Mouse (Mus musculus): ENCODE results near the gene Rpl36al. TPM values are rescaled to one million over a fixed set of nuclear protein-coding genes. Genes with fewer than 3 reads are reported as not detected.
A peak's percentile ranks its signal among the peaks of the same experiment; 100 is the strongest.

Rpl36al gene
- polyA plus RNA-seq, 1 experiment from 2014 or later, result 455 TPM

DNA sequence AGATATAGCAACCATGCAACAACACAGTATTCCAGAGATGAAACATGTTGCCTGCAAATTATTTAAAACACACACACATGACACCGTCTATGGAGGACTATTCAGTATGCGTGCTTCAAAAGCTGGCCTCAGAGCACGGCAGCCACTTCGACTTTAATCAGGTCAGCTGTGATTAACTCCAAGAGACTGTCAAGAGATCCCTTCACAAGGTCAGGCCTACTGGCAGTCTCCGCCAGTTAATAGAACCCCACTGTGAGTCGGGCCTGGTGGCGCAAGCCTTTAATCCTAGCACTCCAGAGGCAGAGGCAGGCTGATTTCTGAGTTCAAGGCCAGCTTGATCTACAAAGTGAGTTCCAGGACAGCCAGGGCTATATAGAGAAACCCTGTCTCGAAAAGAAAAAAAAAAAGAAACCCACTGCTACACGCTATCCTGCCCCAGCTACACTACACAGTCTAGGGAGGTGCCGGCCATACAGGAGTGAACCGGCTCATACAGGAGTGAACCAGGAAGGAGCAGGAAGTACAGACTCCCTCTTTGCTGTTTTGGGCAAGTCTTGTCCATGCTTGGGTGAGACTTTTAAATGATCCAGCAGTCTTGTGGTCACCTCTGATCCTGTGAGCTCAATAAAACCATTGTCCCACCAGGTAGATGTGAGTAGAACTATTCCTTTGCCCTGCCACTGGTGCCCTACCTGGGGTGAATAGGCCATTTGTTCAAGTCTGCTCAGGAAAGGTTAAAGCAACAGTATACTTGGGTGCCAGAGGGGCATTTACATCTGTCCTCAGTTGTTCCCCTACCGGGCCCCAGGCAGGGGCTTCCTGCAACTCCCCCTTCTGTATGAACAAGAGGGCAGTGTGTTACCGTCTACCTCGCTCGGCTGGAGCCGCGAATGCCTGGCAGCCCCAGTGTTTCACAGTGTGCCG is 26.4 kb upstream of the Rpl36al start:
- in situ Hi-C loops (cut with MboI; ENCODE audit: low pct_unique_long_range_greater_than_20kb), result loop anchor here (5.0 to 25.0 kb wide), 2 partner anchors 97 to 377 kb away; partner anchors contain the start of gene Vcpkmt
- ChIA-PET POLR2A (no interaction called here), CTCF (no interaction called here)
- no peak for ATAC-seq
- no peaks in the 10 kb centered on the region for H3K27me3 ChIP-seq
- no peak for TF ChIP-seq CTCF (IDR thresholded peaks at IDR 0.05)
- no peak for DNase-seq (ENCODE audit: low read depth, low spot score)

DNA sequence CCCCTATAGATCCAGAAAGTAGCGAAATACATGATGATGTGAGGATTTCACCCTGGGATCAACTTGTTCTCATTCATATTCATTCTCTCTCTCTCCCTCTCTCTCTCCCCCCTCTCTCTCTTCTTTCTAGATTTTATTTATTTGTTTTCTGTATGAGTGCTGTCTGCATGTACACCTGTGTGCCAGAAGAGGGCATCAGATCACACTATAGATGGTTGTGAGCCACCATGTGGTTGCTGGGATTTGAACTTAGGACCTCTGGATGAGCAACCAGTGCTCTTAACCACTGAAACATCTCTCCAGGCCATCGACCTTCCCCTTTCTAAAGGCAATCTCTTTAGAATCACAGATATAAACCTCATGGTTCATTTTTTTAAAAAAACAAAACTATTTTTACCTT is 24.6 kb upstream of the Rpl36al start:
- ATAC-seq, result no peak
- ChIA-PET CTCF (no interaction called here), POLR2A (no interaction called here)
- in situ Hi-C loops (cut with MboI; ENCODE audit: low pct_unique_long_range_greater_than_20kb), result loop anchor here (25.0 kb wide), 1 partner anchor 379 kb away; the partner anchor contains the start of gene Vcpkmt
- no peak for DNase-seq (ENCODE audit: low read depth, low spot score)
- TF ChIP-seq CTCF (IDR thresholded peaks at IDR 0.05), result peak; percentile 59
- no peaks in the 10 kb centered on the region for H3K27me3 ChIP-seq

DNA sequence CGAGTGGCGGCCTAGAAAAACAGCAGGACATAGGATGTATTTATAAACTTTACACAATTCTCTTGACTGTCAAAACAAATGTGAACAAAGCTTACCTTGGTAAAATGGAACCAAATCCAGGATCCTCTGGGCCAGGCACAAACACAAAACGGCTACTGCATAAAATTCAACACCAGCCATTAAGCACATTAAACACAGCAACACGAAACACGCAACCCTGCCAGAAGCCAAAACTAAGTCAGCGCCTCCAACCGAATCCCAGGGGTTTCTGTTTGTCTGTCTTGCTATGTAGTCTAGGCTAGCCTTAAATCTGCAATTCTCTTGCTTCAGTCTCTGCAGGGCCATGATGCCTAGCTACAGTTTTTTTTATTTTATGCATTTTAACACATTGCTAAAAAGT is 24.0 kb upstream of the Rpl36al start:
- H3K27me3 ChIP-seq, result no peaks in the 10 kb centered on the region
- ChIA-PET POLR2A (no interaction called here), CTCF (no interaction called here)
- in situ Hi-C loops (cut with MboI; ENCODE audit: low pct_unique_long_range_greater_than_20kb), result loop anchor here (25.0 kb wide), 1 partner anchor 379 kb away; the partner anchor contains the start of gene Vcpkmt
- DNase-seq (ENCODE audit: low read depth, low spot score) (no peak), ATAC-seq (no peak)
- TF ChIP-seq CTCF (IDR thresholded peaks at IDR 0.05), result no peak

DNA sequence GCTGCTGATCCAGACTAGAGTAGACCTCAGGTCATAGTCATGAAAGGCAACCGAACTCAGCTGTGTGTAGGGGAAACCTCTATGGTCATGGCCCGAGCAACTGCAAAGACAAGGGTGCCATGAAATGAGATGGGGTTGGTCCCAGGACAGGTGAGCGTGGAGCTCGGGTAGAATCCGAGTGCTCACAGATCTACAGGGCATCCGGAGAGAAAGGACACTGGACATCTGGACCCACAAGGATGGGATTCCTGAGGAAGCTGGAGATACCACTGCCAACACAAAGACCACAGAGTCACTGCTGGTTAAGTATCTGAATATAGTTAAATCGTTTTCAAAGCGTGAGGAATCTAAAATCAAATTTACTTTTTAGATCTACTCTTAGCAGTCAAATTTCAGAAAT is 23.5 kb upstream of the Rpl36al start:
- no peaks in the 10 kb centered on the region for H3K27me3 ChIP-seq
- no peak for ATAC-seq
- TF ChIP-seq CTCF (IDR thresholded peaks at IDR 0.05), result no peak
- POLR2A ChIA-PET, result no interaction called here
- in situ Hi-C loops (cut with MboI; ENCODE audit: low pct_unique_long_range_greater_than_20kb), result loop anchor here (25.0 kb wide), 1 partner anchor 380 kb away; the partner anchor contains the start of gene Vcpkmt
- CTCF ChIA-PET, result no interaction called here
- no peak for DNase-seq (ENCODE audit: low read depth, low spot score)

GRCm38 (mm10) chr12:69204052-69204833 is 20.4 kb upstream of the Rpl36al start, which contains the start of gene Gm49384:
Gene Gm49384, minus strand, starts transcription at chr12:69204267.
- in situ Hi-C loops (cut with MboI; ENCODE audit: low pct_unique_long_range_greater_than_20kb), result loop anchor here (25.0 kb wide), 1 partner anchor 383 kb away; the partner anchor contains the start of gene Vcpkmt
- ATAC-seq, result no peak
- no peak for TF ChIP-seq CTCF (IDR thresholded peaks at IDR 0.05)
- DNase-seq (ENCODE audit: low read depth, low spot score), result no peak
- ChIA-PET POLR2A (no interaction called here), CTCF (no interaction called here)
- H3K27me3 ChIP-seq, result no peaks in the 10 kb centered on the region

DNA sequence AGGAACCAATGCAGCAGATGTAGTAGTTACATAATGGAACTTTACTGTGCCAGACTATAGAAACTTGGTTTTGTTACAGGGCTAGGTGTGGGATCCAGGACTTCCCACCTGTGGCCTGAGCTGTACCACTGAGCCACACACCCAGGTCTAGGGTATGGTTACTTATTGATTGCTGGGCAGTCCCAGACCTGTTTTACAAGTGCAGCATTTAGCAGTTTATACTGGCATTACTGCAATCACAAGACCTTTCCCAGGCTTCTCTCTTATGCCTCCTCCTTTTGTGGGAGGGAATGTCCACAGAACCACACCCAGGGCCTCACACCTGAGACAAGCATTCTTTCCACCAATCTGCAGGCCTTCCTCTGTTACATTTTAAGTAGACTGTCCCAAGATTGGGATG is 15.1 kb upstream of the Rpl36al start:
- in situ Hi-C loops (cut with MboI; ENCODE audit: low pct_unique_long_range_greater_than_20kb), result no loop called here
- ChIA-PET POLR2A (no interaction called here), CTCF (no interaction called here)
- DNase-seq (ENCODE audit: low read depth, low spot score) (no peak), ATAC-seq (no peak)
- H3K27me3 ChIP-seq, result no peaks in the 10 kb centered on the region
- TF ChIP-seq CTCF (IDR thresholded peaks at IDR 0.05), result no peak

DNA sequence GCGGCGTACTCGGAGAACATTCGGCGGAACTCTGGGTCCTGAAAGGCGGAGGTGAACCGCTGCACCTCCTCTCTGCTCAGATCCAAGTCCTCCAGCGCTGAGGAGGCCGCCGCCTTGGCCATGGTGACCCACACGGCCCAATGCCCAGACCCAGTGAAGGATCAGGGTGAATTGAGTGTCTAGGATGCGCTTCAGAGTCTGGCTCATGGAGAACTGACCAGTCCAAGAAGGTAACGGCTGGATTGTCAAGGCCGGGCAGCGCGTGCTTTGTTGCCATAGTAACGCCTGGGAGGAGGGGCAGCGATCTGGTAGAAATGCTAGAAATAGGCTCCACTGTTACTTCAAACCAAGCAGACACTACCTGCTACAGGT is 14.3 kb upstream of the Rpl36al start, which contains the start of gene Dnaaf2:
Gene Dnaaf2, minus strand, starts transcription at position 266 of the 372 bp plus-strand sequence.
- POLR2A ChIA-PET, result no interaction called here
- CTCF ChIA-PET, result no interaction called here
- ATAC-seq (peak; percentile 32), DNase-seq (ENCODE audit: low read depth, low spot score) (no peak)
- no peaks in the 10 kb centered on the region for H3K27me3 ChIP-seq
- TF ChIP-seq CTCF (IDR thresholded peaks at IDR 0.05), result no peak
- in situ Hi-C loops (cut with MboI; ENCODE audit: low pct_unique_long_range_greater_than_20kb), result no loop called here

DNA sequence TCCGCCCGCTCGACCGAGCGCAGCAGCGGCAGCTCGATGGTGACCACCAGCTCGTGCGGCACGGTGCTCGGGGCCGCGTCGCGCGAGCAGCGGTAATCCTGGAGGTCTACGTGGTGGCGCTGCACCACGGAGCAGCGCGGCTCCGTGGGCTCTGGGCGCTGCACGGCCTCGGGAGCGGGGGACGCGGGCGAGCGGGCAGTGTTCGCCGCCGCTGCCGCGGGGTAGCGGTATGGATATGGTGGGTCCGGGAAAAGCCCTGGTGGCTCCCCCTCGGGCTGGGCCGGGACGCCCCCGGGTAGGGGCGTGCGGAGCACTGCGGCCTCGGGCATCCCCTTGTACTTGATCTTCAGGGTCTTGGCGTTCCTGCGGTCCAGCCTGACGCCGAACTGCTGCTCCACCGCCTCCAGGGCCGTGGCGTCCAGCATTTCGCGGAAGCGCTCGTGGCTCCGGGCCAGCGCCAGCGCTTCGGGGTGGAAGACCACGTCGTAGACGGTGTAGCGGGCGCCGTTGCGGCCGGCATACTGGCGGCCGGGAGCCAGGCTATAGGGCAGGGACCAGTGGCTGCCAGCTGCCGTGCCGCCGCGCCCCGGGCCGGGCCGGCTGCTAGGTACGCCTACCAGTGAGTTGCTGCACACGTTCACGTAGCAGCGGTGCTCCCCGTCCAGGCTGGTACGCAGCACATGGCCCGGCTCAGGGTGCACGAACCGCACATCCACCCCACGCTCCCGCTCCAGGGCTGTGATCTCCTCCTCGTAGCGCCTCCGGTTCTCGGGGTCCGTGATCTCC is 13.7 kb upstream of the Rpl36al start:
- ATAC-seq, result peak; percentile 62
- no peak for DNase-seq (ENCODE audit: low read depth, low spot score)
- H3K27me3 ChIP-seq, result no peaks in the 10 kb centered on the region
- in situ Hi-C loops (cut with MboI; ENCODE audit: low pct_unique_long_range_greater_than_20kb), result no loop called here
- CTCF ChIA-PET, result no interaction called here
- POLR2A ChIA-PET, result interaction anchor here (1.4 kb wide), 1 partner anchor 13 kb away, joined by 6 read pairs; the partner anchor contains the start of genes Mgat2 and Rpl36al
- no peak for TF ChIP-seq CTCF (IDR thresholded peaks at IDR 0.05)

DNA sequence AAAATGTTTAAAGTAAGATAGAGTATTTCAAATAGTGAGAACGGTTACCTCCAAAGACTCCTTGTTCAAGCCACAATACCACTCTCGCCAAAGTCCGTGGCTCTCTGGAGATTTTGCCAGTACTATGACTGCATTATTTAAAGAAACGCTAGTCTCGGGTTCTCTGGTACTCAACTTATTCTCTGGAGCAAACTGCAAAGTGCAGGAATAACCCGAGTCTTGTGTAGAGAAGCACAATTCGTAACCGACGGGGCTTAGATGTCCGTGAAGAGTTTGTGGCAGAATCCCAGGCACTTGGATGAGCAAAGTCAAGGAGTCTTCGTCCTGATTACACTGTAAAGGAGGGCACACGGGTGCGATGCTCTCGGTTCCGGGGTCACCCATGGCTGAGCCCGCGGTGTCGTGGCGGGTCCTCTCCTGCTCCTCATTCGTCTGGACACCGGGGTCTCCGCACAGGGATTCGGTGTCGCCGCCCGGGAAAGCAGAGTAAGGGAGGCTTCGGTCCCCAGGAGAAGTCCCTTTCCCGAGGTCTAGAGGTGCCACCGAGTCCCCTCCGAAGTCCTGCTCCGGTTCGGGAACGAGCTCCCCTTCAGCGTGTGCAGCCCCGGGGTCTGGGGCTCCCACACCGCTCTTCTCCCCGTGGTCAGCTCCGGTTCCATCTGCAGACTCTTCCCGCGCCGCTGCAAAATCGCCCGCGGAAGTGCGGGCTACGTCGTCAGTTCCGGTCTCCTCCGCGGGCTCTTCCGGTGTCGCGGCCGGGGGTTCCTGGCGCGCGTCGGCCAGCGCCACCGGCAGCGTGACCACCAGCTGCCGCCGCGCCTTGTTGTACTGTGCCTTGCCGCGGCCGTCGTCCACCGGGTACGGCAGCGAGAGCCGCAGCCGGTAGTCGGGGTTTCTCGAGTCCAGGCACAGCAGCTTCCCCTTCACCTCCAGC is 12.8 kb upstream of the Rpl36al start, which contains the start of gene Gm49383:
Gene Gm49383, minus strand, starts transcription at position 661 of the 934 bp plus-strand sequence.
- in situ Hi-C loops (cut with MboI; ENCODE audit: low pct_unique_long_range_greater_than_20kb), result no loop called here
- H3K27me3 ChIP-seq, result no peaks in the 10 kb centered on the region
- TF ChIP-seq CTCF (IDR thresholded peaks at IDR 0.05), result no peak
- CTCF ChIA-PET, result no interaction called here
- DNase-seq (ENCODE audit: low read depth, low spot score) (no peak), ATAC-seq (peak; percentile 78)
- POLR2A ChIA-PET, result interaction anchor here (0.5 to 1.4 kb wide), 3 partner anchors 12 to 97 kb away, joined by 3 to 6 read pairs (median 5); partner anchors contain the start of genes Mgat2 and Rpl36al
